Mouse (Mus musculus): ENCODE data around the gene Psma3. TPM values are rescaled to one million over a fixed set of nuclear protein-coding genes. Genes with fewer than 3 reads are reported as not detected.
"Not testable (repeated sequence)": the region's sequence is repeated elsewhere in the genome, so short reads cannot be mapped to it uniquely, and the experiment has no call there.

The Psma3 gene
- total RNA-seq, 2 experiments from 2014 or later = 337 to 352 TPM

- no peak for DNase-seq
These were observed 25.9 kb downstream of the Psma3 start for GRCm38 (mm10) chr12:71000344-71000743.

- DNase-seq = no peak
These were observed 27.0 kb downstream of the Psma3 start for GRCm38 (mm10) chr12:71001456-71001855.

GRCm38 (mm10) chr12:71003760-71004426 lies 29.5 kb downstream of the Psma3 start:
- no peak for DNase-seq

- no peak for DNase-seq
These were observed 31.7 kb downstream of the Psma3 start for GRCm38 (mm10) chr12:71006141-71006540.

GRCm38 (mm10) chr12:71006901-71007300 lies 32.5 kb downstream of the Psma3 start:
- no peak for DNase-seq

- DNase-seq = peak; percentile 36
These were observed 35.3 kb downstream of the Psma3 start for GRCm38 (mm10) chr12:71009769-71010168.

- no peak for DNase-seq
These were observed 40.5 kb downstream of the Psma3 start for GRCm38 (mm10) chr12:71014845-71015362.

GRCm38 (mm10) chr12:71015363-71016210 lies 41.2 kb downstream of the Psma3 start, which contains the start of gene Arid4a:
Arid4a (plus strand) TSS chr12:71015990.
- peak; percentile 96 for DNase-seq

GRCm38 (mm10) chr12:71016211-71016502 lies 41.7 kb downstream of the Psma3 start:
- DNase-seq = no peak

GRCm38 (mm10) chr12:71016503-71017241 lies 42.3 kb downstream of the Psma3 start:
- peak; percentile 76 for DNase-seq

GRCm38 (mm10) chr12:71017242-71017571 lies 42.8 kb downstream of the Psma3 start:
- no peak for DNase-seq

- no peak for DNase-seq
These were observed 43.4 kb downstream of the Psma3 start for GRCm38 (mm10) chr12:71017827-71018226.

GRCm38 (mm10) chr12:71019211-71019610 lies 44.8 kb downstream of the Psma3 start:
- DNase-seq = no peak

GRCm38 (mm10) chr12:71024411-71024810 lies 50.0 kb downstream of the Psma3 start:
- DNase-seq = no peak

- not testable (repeated sequence) for DNase-seq
These were observed 53.8 kb downstream of the Psma3 start for GRCm38 (mm10) chr12:71028265-71028664.

GRCm38 (mm10) chr12:71030260-71030659 lies 55.8 kb downstream of the Psma3 start:
- DNase-seq = no peak

- DNase-seq = no peak
These were observed 56.3 kb downstream of the Psma3 start for GRCm38 (mm10) chr12:71030722-71031121.

GRCm38 (mm10) chr12:71035826-71036225 lies 61.4 kb downstream of the Psma3 start:
- no peak for DNase-seq

- no peak for DNase-seq
These were observed 62.4 kb downstream of the Psma3 start for GRCm38 (mm10) chr12:71036729-71037404.

GRCm38 (mm10) chr12:71040462-71040861 lies 66.0 kb downstream of the Psma3 start:
- no peak for DNase-seq

GRCm38 (mm10) chr12:71042451-71042850 lies 68.0 kb downstream of the Psma3 start:
- no peak for DNase-seq

- no peak for DNase-seq
These were observed 69.2 kb downstream of the Psma3 start for GRCm38 (mm10) chr12:71043571-71043970.
